Mouse (Mus musculus): Measurements from ENCODE around the gene Igf1. TPM values are rescaled to one million over a fixed set of nuclear protein-coding genes. Genes with fewer than 3 reads are reported as not detected.

Gene Igf1
- polyA plus RNA-seq, 1 experiment from 2014 or later = 80.4 TPM

DNA sequence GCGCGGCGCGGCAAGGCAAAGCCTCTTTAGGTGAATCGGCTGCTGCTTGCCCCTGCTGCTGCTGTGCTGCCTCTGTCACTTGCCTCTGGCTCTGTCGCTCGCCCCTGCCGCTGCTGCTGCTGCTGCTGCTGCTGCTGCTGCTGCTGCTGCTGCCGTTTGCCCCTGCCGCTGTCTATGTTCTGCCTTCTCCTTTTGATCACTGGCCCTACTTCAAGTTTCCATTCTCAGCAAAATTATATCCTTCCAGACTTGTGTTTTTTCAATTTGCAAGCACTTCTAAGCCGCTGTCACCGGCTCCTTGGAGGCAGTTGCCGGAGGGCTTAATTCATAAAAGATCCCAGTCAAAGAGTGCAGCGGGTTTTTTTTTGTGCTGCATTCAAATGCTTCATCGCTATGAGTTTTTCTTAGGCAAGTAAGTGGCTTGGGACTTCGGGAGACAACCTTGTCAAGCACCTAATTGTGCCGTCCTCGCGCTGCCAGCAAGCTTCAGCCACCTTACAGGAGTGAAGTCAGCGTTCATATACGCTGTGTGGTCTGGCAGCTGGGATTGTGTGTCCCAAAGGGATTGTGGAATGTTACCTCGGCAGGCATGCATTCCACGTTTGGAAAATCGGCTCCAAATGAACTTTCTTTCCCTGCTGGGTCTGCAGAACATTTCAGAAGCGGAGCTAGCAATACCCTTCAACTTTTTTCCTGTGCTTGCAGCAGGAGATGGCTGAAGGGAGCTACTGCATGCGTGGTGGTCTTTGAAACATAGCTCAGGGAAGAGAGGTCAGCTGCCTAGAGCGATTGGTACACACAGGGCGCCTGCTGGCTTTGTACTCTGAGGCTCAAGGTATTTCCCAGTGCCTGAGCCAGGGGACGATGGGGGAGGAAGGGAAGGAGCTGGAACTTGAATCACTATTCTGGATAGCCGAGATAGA lies 2.4 kb downstream of the Igf1 start:
- Histone ChIP-seq H3K9ac (peak overlapping the region; percentile 71), H3K9me3 (ENCODE audit: low read depth, low read length) (no peaks in the 10 kb centered on the region), H3K4me3 (ENCODE audit: low read depth, low read length) (peak overlapping the region; percentile 46), H3K4me2 (peak overlapping the region; percentile 67), H3K36me3 (ENCODE audit: insufficient read depth) (no peaks in the 10 kb centered on the region), H3K27me3 (ENCODE audit: insufficient read depth, low read length) (0 out of 2 replicates have a peak, but pooled peaks cover 3% of the 10 kb centered on the region), H3K27ac (ENCODE audit: low read depth) (peak overlapping the region; percentile 92), H3K4me1 (ENCODE audit: insufficient read depth) (peaks cover 7% of the 10 kb centered on the region)
- 3% methylated on average over 30 of the region's 30 CpGs for WGBS
- DNase-seq (peak; percentile 58), ATAC-seq (ENCODE audit: insufficient read depth) (peak; percentile 25; the same call in 1 of the 2 replicates)
- no peak for TF ChIP-seq CTCF (IDR thresholded peaks at IDR 0.05; ENCODE audit: low read depth)

DNA sequence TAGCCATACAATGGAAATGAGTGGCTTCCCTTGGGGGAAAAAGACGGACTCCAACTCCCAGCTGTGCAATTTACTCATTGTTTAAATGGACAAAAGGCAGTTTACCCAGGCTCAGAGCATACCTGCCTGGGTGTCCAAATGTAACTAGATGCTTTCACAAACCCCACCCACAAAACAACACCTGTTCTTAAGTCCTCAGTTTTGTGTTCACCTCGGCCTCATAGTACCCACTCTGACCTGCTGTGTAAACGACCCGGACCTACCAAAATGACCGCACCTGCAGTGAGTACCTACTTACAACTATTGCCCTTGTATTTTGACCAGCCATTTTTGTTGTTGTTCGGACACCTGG lies 3.0 kb downstream of the Igf1 start:
- peak overlapping the region; percentile 71 for H3K9ac ChIP-seq
- no peak for ATAC-seq (ENCODE audit: insufficient read depth)
- peak overlapping the region; percentile 46 for H3K4me3 ChIP-seq (ENCODE audit: low read depth, low read length)
- no peaks in the 10 kb centered on the region for H3K36me3 ChIP-seq (ENCODE audit: insufficient read depth)
- 61% methylated on average over 6 of the region's 6 CpGs for WGBS
- peaks cover 7% of the 10 kb centered on the region for H3K4me1 ChIP-seq (ENCODE audit: insufficient read depth)
- H3K4me2 ChIP-seq = peak overlapping the region; percentile 67
- no peaks in the 10 kb centered on the region for H3K9me3 ChIP-seq (ENCODE audit: low read depth, low read length)
- no peak for DNase-seq
- TF ChIP-seq CTCF (IDR thresholded peaks at IDR 0.05; ENCODE audit: low read depth) = no peak
- H3K27me3 ChIP-seq (ENCODE audit: insufficient read depth, low read length) = 0 out of 2 replicates have a peak, but pooled peaks cover 1% of the 10 kb centered on the region
- peak overlapping the region; percentile 92 for H3K27ac ChIP-seq (ENCODE audit: low read depth)

DNA sequence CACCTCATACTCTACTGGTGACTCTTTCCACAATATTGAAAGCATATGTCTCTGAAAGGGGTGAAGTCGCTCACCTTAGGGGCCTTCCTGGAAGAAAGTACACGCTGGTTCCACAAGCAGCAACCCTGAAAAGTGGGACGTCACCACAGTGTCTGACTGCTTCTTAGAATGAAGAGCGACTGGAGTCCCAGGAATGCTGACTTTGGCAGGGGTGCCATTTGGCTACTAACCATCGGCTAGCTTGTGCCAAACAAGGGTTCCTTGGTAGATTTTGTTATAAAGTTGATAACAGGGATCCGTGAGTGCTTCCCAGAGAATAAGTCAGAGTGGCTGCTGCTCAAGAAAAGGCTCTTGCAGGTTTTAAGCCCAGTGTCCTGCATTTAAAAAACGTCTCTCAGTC lies 4.8 kb downstream of the Igf1 start:
- Histone ChIP-seq H3K27me3 (ENCODE audit: insufficient read depth, low read length) (no peaks in the 10 kb centered on the region), H3K36me3 (ENCODE audit: insufficient read depth) (no peaks in the 10 kb centered on the region; the same call in 1 of the 2 replicates), H3K27ac (ENCODE audit: low read depth) (peak overlapping the region; percentile 20; the same call in 1 of the 2 replicates), H3K9me3 (ENCODE audit: low read depth, low read length) (no peaks in the 10 kb centered on the region), H3K4me1 (ENCODE audit: insufficient read depth) (peaks cover 17% of the 10 kb centered on the region), H3K4me2 (peak overlapping the region; percentile 67; the same call in 1 of the 2 replicates), H3K4me3 (ENCODE audit: low read depth, low read length) (no peak overlapping the region), H3K9ac (no peak overlapping the region)
- no peak for ATAC-seq (ENCODE audit: insufficient read depth)
- 56% methylated on average over 7 of the region's 7 CpGs for WGBS
- no peak for TF ChIP-seq CTCF (IDR thresholded peaks at IDR 0.05; ENCODE audit: low read depth)
- no peak for DNase-seq

DNA sequence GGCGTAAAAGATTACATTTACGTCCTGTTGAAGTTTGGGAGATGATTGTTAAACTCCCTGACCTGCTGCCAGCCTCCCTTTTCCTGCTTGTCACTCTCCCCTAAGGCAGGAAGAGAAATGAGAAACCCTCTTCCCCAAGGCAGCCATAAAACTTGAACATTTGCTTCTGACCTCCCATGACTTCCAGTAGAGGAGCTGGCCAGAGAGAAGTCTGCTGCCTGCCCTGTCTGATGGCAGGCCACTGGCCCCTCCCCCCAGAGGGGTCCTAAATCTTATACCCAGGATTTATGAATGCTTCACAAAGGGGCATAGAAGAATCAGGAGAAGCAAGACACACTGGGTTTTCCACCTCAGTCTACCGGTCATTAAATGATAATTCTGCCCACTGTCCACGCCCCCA lies 5.3 kb downstream of the Igf1 start:
- no peak overlapping the region for H3K4me3 ChIP-seq (ENCODE audit: low read depth, low read length)
- H3K9ac ChIP-seq = no peak overlapping the region
- WGBS = 62% methylated on average over 4 of the region's 4 CpGs
- ATAC-seq (ENCODE audit: insufficient read depth) = no peak
- no peaks in the 10 kb centered on the region for H3K9me3 ChIP-seq (ENCODE audit: low read depth, low read length)
- DNase-seq = no peak
- TF ChIP-seq CTCF (IDR thresholded peaks at IDR 0.05; ENCODE audit: low read depth) = no peak
- H3K27ac ChIP-seq (ENCODE audit: low read depth) = peak overlapping the region; percentile 20; the same call in 1 of the 2 replicates
- H3K4me1 ChIP-seq (ENCODE audit: insufficient read depth) = peaks cover 17% of the 10 kb centered on the region
- H3K27me3 ChIP-seq (ENCODE audit: insufficient read depth, low read length) = no peaks in the 10 kb centered on the region
- H3K36me3 ChIP-seq (ENCODE audit: insufficient read depth) = no peaks in the 10 kb centered on the region; the same call in 1 of the 2 replicates
- H3K4me2 ChIP-seq = peak overlapping the region; percentile 67; the same call in 1 of the 2 replicates

DNA sequence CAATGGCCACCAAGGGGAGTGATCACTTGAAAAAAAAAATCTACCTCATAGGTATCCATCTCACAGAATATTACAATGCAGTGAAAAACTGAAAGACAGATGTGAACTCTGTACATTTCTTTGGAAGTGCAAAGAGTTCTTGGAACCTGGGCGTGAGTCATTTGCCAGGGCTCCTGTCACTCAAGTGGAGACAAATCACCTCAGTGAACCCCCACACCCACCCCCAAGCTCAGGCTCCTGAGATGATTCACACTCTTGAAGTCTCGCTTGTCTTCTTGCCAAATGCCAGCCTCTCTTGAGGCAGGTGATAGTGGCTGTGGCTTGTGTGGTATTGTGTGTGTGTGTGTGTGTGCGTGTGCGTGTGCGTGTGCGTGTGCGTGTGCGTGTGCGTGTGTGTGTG lies 7.6 kb downstream of the Igf1 start:
- peaks cover 17% of the 10 kb centered on the region for H3K4me1 ChIP-seq (ENCODE audit: insufficient read depth)
- ATAC-seq (ENCODE audit: insufficient read depth) = no peak
- H3K9ac ChIP-seq = no peak overlapping the region

DNA sequence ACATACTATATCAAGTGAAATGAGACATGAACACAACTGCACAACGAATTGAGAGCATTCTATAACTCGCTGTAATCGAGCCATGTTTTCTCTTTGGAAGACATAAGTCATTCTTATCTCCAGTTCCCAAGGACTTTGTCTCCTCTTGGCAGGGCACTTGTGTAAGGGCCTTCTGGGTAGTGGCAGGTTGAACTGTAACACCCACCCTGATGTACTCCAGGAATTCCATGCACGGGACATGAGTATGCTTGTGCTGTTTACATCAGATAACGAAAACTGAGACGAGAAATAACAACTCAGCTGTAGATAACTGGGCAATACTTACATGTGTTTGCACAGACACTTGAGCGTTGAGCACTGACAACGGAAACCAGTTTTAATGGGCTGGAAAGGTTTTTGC lies 8.4 kb downstream of the Igf1 start:
- Histone ChIP-seq H3K4me3 (ENCODE audit: low read depth, low read length) (no peak overlapping the region), H3K9ac (no peak overlapping the region), H3K9me3 (ENCODE audit: low read depth, low read length) (no peaks in the 10 kb centered on the region), H3K4me1 (ENCODE audit: insufficient read depth) (peaks cover 17% of the 10 kb centered on the region), H3K4me2 (no peak overlapping the region), H3K27ac (ENCODE audit: low read depth) (no peak overlapping the region), H3K36me3 (ENCODE audit: insufficient read depth) (peaks cover 6% of the 10 kb centered on the region; the same call in 1 of the 2 replicates), H3K27me3 (ENCODE audit: insufficient read depth, low read length) (no peaks in the 10 kb centered on the region)
- ATAC-seq (ENCODE audit: insufficient read depth) (peak; percentile 50; the same call in 1 of the 2 replicates), DNase-seq (peak; percentile 41)
- WGBS = 25% methylated on average over 8 of the region's 8 CpGs
- TF ChIP-seq CTCF (IDR thresholded peaks at IDR 0.05; ENCODE audit: low read depth) = no peak

More for the DNA sequence above, 7.6 kb downstream of the Igf1 start:
- no peak for TF ChIP-seq CTCF (IDR thresholded peaks at IDR 0.05; ENCODE audit: low read depth)
- Histone ChIP-seq H3K4me3 (ENCODE audit: low read depth, low read length) (no peak overlapping the region), H3K4me2 (no peak overlapping the region), H3K9me3 (ENCODE audit: low read depth, low read length) (no peaks in the 10 kb centered on the region), H3K27ac (ENCODE audit: low read depth) (no peak overlapping the region), H3K27me3 (ENCODE audit: insufficient read depth, low read length) (no peaks in the 10 kb centered on the region), H3K36me3 (ENCODE audit: insufficient read depth) (peaks cover 4% of the 10 kb centered on the region; the same call in 1 of the 2 replicates)
- WGBS = 86% methylated on average over 9 of the region's 9 CpGs
- DNase-seq = no peak

DNA sequence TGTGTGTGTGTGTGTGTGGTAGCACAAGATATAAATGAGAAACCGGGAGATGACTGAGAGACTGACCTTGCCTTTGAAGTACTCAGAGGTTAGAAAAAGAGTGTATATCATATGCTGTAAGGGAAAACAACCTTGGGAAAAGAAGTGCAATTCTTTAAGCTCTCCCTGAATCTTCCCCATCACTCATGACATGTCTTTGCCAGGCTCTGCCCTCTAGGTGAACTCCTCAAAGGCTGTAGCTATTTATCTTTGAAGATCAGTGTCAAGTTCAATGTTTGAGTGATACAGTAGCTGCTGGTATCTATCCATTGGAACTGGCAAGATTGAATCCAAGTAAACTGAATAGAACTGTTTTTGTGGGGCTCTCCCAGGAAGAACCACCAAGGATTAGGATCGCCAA lies 9.2 kb downstream of the Igf1 start:
- 39% methylated on average over 2 of the region's 2 CpGs for WGBS
- Histone ChIP-seq H3K27ac (ENCODE audit: low read depth) (no peak overlapping the region), H3K4me1 (ENCODE audit: insufficient read depth) (peaks cover 17% of the 10 kb centered on the region), H3K9me3 (ENCODE audit: low read depth, low read length) (no peaks in the 10 kb centered on the region), H3K27me3 (ENCODE audit: insufficient read depth, low read length) (no peaks in the 10 kb centered on the region), H3K9ac (no peak overlapping the region), H3K4me3 (ENCODE audit: low read depth, low read length) (no peak overlapping the region), H3K4me2 (no peak overlapping the region), H3K36me3 (ENCODE audit: insufficient read depth) (peaks cover 6% of the 10 kb centered on the region; the same call in 1 of the 2 replicates)
- DNase-seq (no peak), ATAC-seq (ENCODE audit: insufficient read depth) (no peak)
- no peak for TF ChIP-seq CTCF (IDR thresholded peaks at IDR 0.05; ENCODE audit: low read depth)
